Mouse (Mus musculus) G1E-ER4 (cell line): ENCODE measurements around the gene Pck1. TPM values are rescaled to one million over a fixed set of nuclear protein-coding genes. Genes with fewer than 3 reads are reported as not detected.

Source experiments
- GATA1 ChIP-seq: IDR thresholded peaks from one replicate; pipeline ENCODE4 v1.8.0; 2012; ENCODE audit warnings: low read length, inconsistent platforms
- polyA plus RNA-seq: library from polyadenylated mRNA; stranded (reverse); fragments of >175 nt; gene quantifications from 2 replicates; pipeline ENCODE4 v1.2.3, GENCODE M21; 2012

Pck1 gene
- polyA plus RNA-seq, 1 experiment, result not detected

GRCm38 (mm10) chr2:173138323-173139239 lies 14.3 kb upstream of the Pck1 start:
- TF ChIP-seq GATA1, result no peak

GRCm38 (mm10) chr2:173143611-173144010 lies 9.2 kb upstream of the Pck1 start:
- no peak for TF ChIP-seq GATA1

GRCm38 (mm10) chr2:173145808-173146207 lies 7.0 kb upstream of the Pck1 start:
- no peak for TF ChIP-seq GATA1

- no peak for TF ChIP-seq GATA1
Observed at GRCm38 (mm10) chr2:173146728-173147127, 6.1 kb upstream of the Pck1 start.

- TF ChIP-seq GATA1, result no peak
Observed at GRCm38 (mm10) chr2:173148001-173148400, 4.8 kb upstream of the Pck1 start.

- TF ChIP-seq GATA1, result no peak
Observed at GRCm38 (mm10) chr2:173151352-173151751, 1.5 kb upstream of the Pck1 start.

GRCm38 (mm10) chr2:173151784-173152284 lies 1.0 kb upstream of the Pck1 start:
- TF ChIP-seq GATA1, result no peak

- no peak for TF ChIP-seq GATA1
Observed at GRCm38 (mm10) chr2:173153266-173153665, 418 bp downstream of the Pck1 start.

GRCm38 (mm10) chr2:173154513-173154912 lies 1.7 kb downstream of the Pck1 start:
- TF ChIP-seq GATA1, result no peak

- TF ChIP-seq GATA1, result no peak
Observed at GRCm38 (mm10) chr2:173154962-173155361, 2.1 kb downstream of the Pck1 start.

- no peak for TF ChIP-seq GATA1
Observed at GRCm38 (mm10) chr2:173155907-173156306, 3.1 kb downstream of the Pck1 start.

- TF ChIP-seq GATA1, result no peak
Observed at GRCm38 (mm10) chr2:173156923-173157322, 4.1 kb downstream of the Pck1 start.

- TF ChIP-seq GATA1, result no peak
Observed at GRCm38 (mm10) chr2:173157376-173157775, 4.5 kb downstream of the Pck1 start.

- TF ChIP-seq GATA1, result no peak
Observed at GRCm38 (mm10) chr2:173157871-173158270, 5.0 kb downstream of the Pck1 start.

- no peak for TF ChIP-seq GATA1
Observed at GRCm38 (mm10) chr2:173158390-173159055, 5.7 kb downstream of the Pck1 start.
